In the genomic region with DNA sequence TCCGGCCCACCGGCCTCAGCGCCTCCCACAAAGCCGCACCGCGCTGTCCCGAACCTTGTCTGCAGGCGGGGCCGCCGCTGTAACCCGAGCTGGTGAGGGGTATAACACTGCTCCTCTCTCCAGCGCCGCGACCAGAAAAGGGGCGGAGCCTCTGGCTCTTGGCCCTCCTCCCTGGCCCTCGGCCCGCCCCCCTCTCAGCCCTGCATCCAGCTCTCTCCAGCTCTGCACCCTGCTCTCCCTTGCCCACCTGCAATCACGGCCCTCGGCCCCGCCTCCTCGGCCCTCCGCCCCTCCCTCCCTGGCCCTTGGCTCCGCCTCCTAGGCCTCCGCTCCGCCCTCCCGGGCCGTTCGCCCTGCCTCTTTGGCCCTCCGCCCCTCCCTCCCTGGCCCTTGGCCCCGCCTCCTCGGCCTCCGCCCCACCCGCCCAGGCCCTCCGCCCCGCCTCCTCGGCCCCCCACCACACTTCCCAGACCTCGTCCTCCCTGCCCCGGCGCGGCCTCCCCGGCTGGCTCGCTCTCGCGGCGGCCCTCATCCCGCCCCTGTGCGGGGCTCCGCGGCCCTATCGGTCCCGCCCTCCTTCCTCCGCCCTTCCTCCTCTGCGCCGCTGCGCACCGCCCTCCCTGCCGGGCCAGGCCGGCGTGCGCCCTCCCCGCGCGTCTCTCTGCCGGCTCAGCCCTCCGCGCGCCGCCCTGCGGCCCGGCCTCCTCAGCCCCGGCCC, we compare ENCODE assay signal across 7 mouse cellular contexts. TPM values are rescaled to one million over a fixed set of nuclear protein-coding genes. Genes with fewer than 3 reads are reported as not detected.
DNase-seq lines count a peak whose midpoint lies in the region; ATAC-seq and TF ChIP-seq lines count a peak whose summit lies in the region.

A gene (plus strand): TSS at position 617 of the 718 bp plus-strand sequence.

- peak within 1 kb of the TSS; percentile 58 for H3K4me2 ChIP-seq in embryonic facial prominence, embryonic 11.5 days (ENCODE audit: low read depth, low read length)
- peak within 1 kb of the TSS; percentile 78 for H3K4me2 ChIP-seq in limb, embryonic 13.5 days (replicated peaks)
- peak within 1 kb of the TSS; percentile 85 for H3K4me2 ChIP-seq in midbrain, embryonic 15.5 days

- TF ChIP-seq EP300 in heart, adult 2 months (IDR thresholded peaks at IDR 0.05; ENCODE audit: insufficient read depth, low read depth, low read length) = 0 out of 2 replicates have a peak, but pooled peaks have one; percentile 25

- TF ChIP-seq CTCF in heart, adult 2 months (IDR thresholded peaks at IDR 0.05) = peak; percentile 28; the same call in 1 of the 2 replicates
- no peak for TF ChIP-seq CTCF in kidney, adult 2 months (conservative IDR thresholded peaks at IDR 0.05; ENCODE audit: insufficient read depth, insufficient read length, low read depth, low read length)

- H3K9me3 ChIP-seq in embryonic facial prominence, embryonic 11.5 days (replicated peaks; ENCODE audit: control insufficient read depth, low read length) = no peaks in the 10 kb centered on the region
- 0 out of 2 replicates have a peak, but pooled peaks cover 1% of the 10 kb centered on the region for H3K9me3 ChIP-seq in limb, embryonic 13.5 days
- H3K9me3 ChIP-seq in midbrain, embryonic 15.5 days = no peaks in the 10 kb centered on the region

- intact Hi-C loops in heart, adult 2 months (cut with DNase I) = loop anchor here (2.0 to 5.0 kb wide), 2 partner anchors 47 to 121 kb away; a partner anchor contains a TSS

- no peaks in the 10 kb centered on the region for H3K27me3 ChIP-seq in embryonic facial prominence, embryonic 11.5 days (ENCODE audit: control insufficient read depth, insufficient read depth, low read length)
- H3K27me3 ChIP-seq in heart, adult 2 months (ENCODE audit: control insufficient read depth, insufficient read depth, low read length) = no peaks in the 10 kb centered on the region
- H3K27me3 ChIP-seq in kidney, adult 2 months (replicated peaks; ENCODE audit: control insufficient read depth, insufficient read depth, low read length) = no peaks in the 10 kb centered on the region
- H3K27me3 ChIP-seq in limb, embryonic 13.5 days = no peaks in the 10 kb centered on the region
- H3K27me3 ChIP-seq in midbrain, embryonic 15.5 days (replicated peaks) = 0 out of 2 replicates have a peak, but pooled peaks cover 3% of the 10 kb centered on the region

- peak within 1 kb of the TSS; percentile 54 for H3K4me3 ChIP-seq in embryonic facial prominence, embryonic 11.5 days (ENCODE audit: low read depth, low read length)
- peak within 1 kb of the TSS; percentile 94 for H3K4me3 ChIP-seq in heart, adult 2 months
- H3K4me3 ChIP-seq in kidney, adult 2 months (ENCODE audit: insufficient read depth, low read depth, low read length) = peak within 1 kb of the TSS; percentile 95
- peak within 1 kb of the TSS; percentile 91 for H3K4me3 ChIP-seq in limb, embryonic 13.5 days
- peak within 1 kb of the TSS; percentile 69 for H3K4me3 ChIP-seq in midbrain, embryonic 15.5 days

- H3K79me2 ChIP-seq in heart, adult 2 months (replicated peaks; ENCODE audit: control insufficient read depth, insufficient read depth, low read length) = peaks cover 2% of the 10 kb centered on the region; the same call in 1 of the 2 replicates

- H3K4me1 ChIP-seq in embryonic facial prominence, embryonic 11.5 days (ENCODE audit: control insufficient read depth, insufficient read depth, low read length) = no peaks in the 10 kb centered on the region
- peaks cover 1% of the 10 kb centered on the region for H3K4me1 ChIP-seq in heart, adult 2 months (ENCODE audit: control insufficient read depth, insufficient read depth, low read length)
- H3K4me1 ChIP-seq in kidney, adult 2 months (ENCODE audit: control insufficient read depth, insufficient read depth, low read length) = peaks cover 4% of the 10 kb centered on the region; the same call in 1 of the 2 replicates
- H3K4me1 ChIP-seq in limb, embryonic 13.5 days = peaks cover 18% of the 10 kb centered on the region
- peaks cover 19% of the 10 kb centered on the region for H3K4me1 ChIP-seq in midbrain, embryonic 15.5 days

- DNase-seq in adrenal gland, postnatal 4 days (ENCODE audit: low spot score in 2 of 2) = peak; percentile 76 to 81
- DNase-seq in embryonic facial prominence, embryonic 11.5 days (ENCODE audit: low spot score) = peak; percentile 92
- DNase-seq in heart, adult 2 months = peak; percentile 94 to 95
- DNase-seq in kidney, adult 2 months = peak; percentile 96
- peak; percentile 72 to 76 for DNase-seq in spleen, adult 18-20 months

- H3K27ac ChIP-seq in embryonic facial prominence, embryonic 11.5 days (replicated peaks; ENCODE audit: low read depth, low read length) = peak within 1 kb of the TSS; percentile 78
- peak within 1 kb of the TSS; percentile 95 for H3K27ac ChIP-seq in heart, adult 2 months
- peak within 1 kb of the TSS; percentile 85 for H3K27ac ChIP-seq in kidney, adult 2 months (ENCODE audit: insufficient read depth, low read depth, low read length)
- H3K27ac ChIP-seq in limb, embryonic 13.5 days = peak within 1 kb of the TSS; percentile 94
- H3K27ac ChIP-seq in midbrain, embryonic 15.5 days = peak within 1 kb of the TSS; percentile 79

- peak; percentile 97 for ATAC-seq in embryonic facial prominence, embryonic 11.5 days (replicated peaks; ENCODE audit: insufficient number of reproducible peaks, low FRiP score, low TSS enrichment, low read depth)
- ATAC-seq in limb, embryonic 13.5 days (ENCODE audit: low FRiP score, low read depth) = peak; percentile 96
- ATAC-seq in midbrain, embryonic 15.5 days (replicated peaks) = peak; percentile 96

- H3K9ac ChIP-seq in embryonic facial prominence, embryonic 11.5 days (replicated peaks; ENCODE audit: low read length) = peak within 1 kb of the TSS; percentile 66
- H3K9ac ChIP-seq in heart, adult 2 months (ENCODE audit: low read depth, low read length) = peak within 1 kb of the TSS; percentile 97
- H3K9ac ChIP-seq in limb, embryonic 13.5 days = peak within 1 kb of the TSS; percentile 95
- H3K9ac ChIP-seq in midbrain, embryonic 15.5 days = peak within 1 kb of the TSS; percentile 62

- peak; percentile 27; the same call in 1 of the 2 replicates for TF ChIP-seq POLR2A in heart, adult 2 months (IDR thresholded peaks at IDR 0.05; ENCODE audit: insufficient read depth, low read depth, low read length)
- peak; percentile 8 for TF ChIP-seq POLR2A in kidney, adult 2 months (IDR thresholded peaks at IDR 0.05; ENCODE audit: low read depth, low read length)

- under 1% methylated on average over 52 of the region's 71 CpGs for WGBS in embryonic facial prominence, embryonic 11.5 days
- WGBS in heart, adult 2 months = under 1% methylated on average over 55 of the region's 71 CpGs
- WGBS in kidney, adult 2 months = under 1% methylated on average over 67 of the region's 71 CpGs
- under 1% methylated on average over 51 of the region's 71 CpGs for WGBS in limb, embryonic 13.5 days
- WGBS in midbrain, embryonic 15.5 days = under 1% methylated on average over 59 of the region's 71 CpGs

- no peaks in the 10 kb centered on the region for H3K36me3 ChIP-seq in embryonic facial prominence, embryonic 11.5 days (replicated peaks; ENCODE audit: control insufficient read depth, insufficient read depth, low read depth, low read length)
- 0 out of 2 replicates have a peak, but pooled peaks cover 2% of the 10 kb centered on the region for H3K36me3 ChIP-seq in heart, adult 2 months (ENCODE audit: control insufficient read depth, insufficient read depth, low read length)
- no peaks in the 10 kb centered on the region for H3K36me3 ChIP-seq in kidney, adult 2 months (ENCODE audit: control insufficient read depth, insufficient read depth, low read length)
- peaks cover 15% of the 10 kb centered on the region for H3K36me3 ChIP-seq in limb, embryonic 13.5 days
- no peaks in the 10 kb centered on the region for H3K36me3 ChIP-seq in midbrain, embryonic 15.5 days (replicated peaks)

RNA-seq across cellular contexts. Expression of the gene that starts here (rescaled TPM):
- 100 to 1,000 TPM; 131 to 139 TPM for total RNA-seq in adrenal gland, postnatal 4 days (2021)
- 5.5 and 8.2 TPM in 2 replicates for polyA plus RNA-seq in embryonic facial prominence, embryonic 11.5 days (2014; fragmentation: Nextera tagmentation; extraction: Ambion mirVana)
- total RNA-seq in heart, adult 2 months (2021) = 10 to 100 TPM; 56.9 to 58.2 TPM
- 18.1 and 36.4 TPM in 2 replicates for polyA plus RNA-seq in heart, adult 2 months (2012; rRNA removed)
- 26.8 and 33.9 TPM in 2 replicates for polyA plus RNA-seq in kidney, adult 2 months (2012; rRNA removed)
- polyA plus RNA-seq in limb, embryonic 13.5 days (2015; fragmentation: Nextera tagmentation; extraction: Ambion mirVana) = 13.2 and 14.0 TPM in 2 replicates
- 4.6 and 5.5 TPM in 2 replicates for polyA plus RNA-seq in midbrain, embryonic 15.5 days (2015; fragmentation: Nextera tagmentation; extraction: Ambion mirVana)

Comparison
In these comparisons a context has a peak if more than half of its experiments do, and no peak if none do; other contexts are left out.
1. Peak in every context shown above with its lines: DNase-seq, ATAC-seq, H3K4me3 ChIP-seq and H3K27ac ChIP-seq.